Mouse (Mus musculus): Measurements from ENCODE around the gene Gm12184.

- TF ChIP-seq TAL1 (IDR thresholded peaks at IDR 0.05; ENCODE audit: low read length) (no peak), GATA1 (IDR thresholded peaks at IDR 0.05; ENCODE audit: low read length) (no peak)
Observed at GRCm38 (mm10) chr11:48820308-48820674, 6.2 kb downstream of the Gm12184 start.
